Mouse (Mus musculus) inflammation-experienced regulatory T-cells, adult 6 months (primary cell): ENCODE measurements around the gene Omp. TPM values are rescaled to one million over a fixed set of nuclear protein-coding genes. Genes with fewer than 3 reads are reported as not detected.

ENCODE experiments used
- ATAC-seq: one replicate; pipeline ENCODE4 v1.8.0; 2017
- polyA plus RNA-seq, 3 experiments: library from polyadenylated mRNA; unstranded; fragments of 100-300 nt; shearing (Covaris generic); gene quantifications; one replicate each; pipeline ENCODE4 v1.2.1; 2017

Omp gene
- polyA plus RNA-seq, 3 experiments from 2014 or later: not detected

- ATAC-seq: no peak
These were observed 49.5 kb downstream of the Omp start for GRCm38 (mm10) chr7:98095852-98096251.

Other genes starting within 250 kb of the Omp start
- gene Gdpd4, start 225.5 kb downstream of the Omp start, polyA plus RNA-seq: not detected
- 1 to 10 TPM; 1.4 to 2.1 (median 1.7) TPM for gene Myo7a, start 26.0 kb downstream of the Omp start, polyA plus RNA-seq
- gene Capn5, start 32.8 kb upstream of the Omp start, polyA plus RNA-seq: 1 to 10 TPM in 2 of 3 experiments, under 1 TPM in 1; 0.77 to 3.2 (median 2.4) TPM
- gene B3gnt6, start 54.0 kb upstream of the Omp start, polyA plus RNA-seq: under 1 TPM in 1 of 3 experiments, not detected in 2; 0.13 TPM
- 10 to 100 TPM; 14.5 to 20.5 (median 15.5) TPM for gene Acer3, start 175.7 kb upstream of the Omp start, polyA plus RNA-seq
- gene Tsku, start 215.8 kb upstream of the Omp start, polyA plus RNA-seq: not detected